Mouse (Mus musculus) heart, postnatal 10 days (tissue): ENCODE results near the gene Gm47955. TPM values are rescaled to one million over a fixed set of nuclear protein-coding genes. Genes with fewer than 3 reads are reported as not detected.
"Not testable (repeated sequence)": the region's sequence is repeated elsewhere in the genome, so short reads cannot be mapped to it uniquely, and the experiment has no call there.

Experiments
- DNase-seq, 2 experiments: peaks; one replicate each; pipeline ENCODE4 v3.0.0; 2021
- intact Hi-C: fragments of 180-260 bp; cut with DNase I; formaldehyde crosslinking; loops from one replicate; pipeline ENCODE4 v1.15.1; 2025
- total RNA-seq, 2 experiments: library from RNA; stranded (reverse); gene quantifications; 2 replicates each; pipeline ENCODE4 v1.2.3; 2021

The Gm47955 gene
- total RNA-seq, 2 experiments from 2014 or later: not detected

DNA sequence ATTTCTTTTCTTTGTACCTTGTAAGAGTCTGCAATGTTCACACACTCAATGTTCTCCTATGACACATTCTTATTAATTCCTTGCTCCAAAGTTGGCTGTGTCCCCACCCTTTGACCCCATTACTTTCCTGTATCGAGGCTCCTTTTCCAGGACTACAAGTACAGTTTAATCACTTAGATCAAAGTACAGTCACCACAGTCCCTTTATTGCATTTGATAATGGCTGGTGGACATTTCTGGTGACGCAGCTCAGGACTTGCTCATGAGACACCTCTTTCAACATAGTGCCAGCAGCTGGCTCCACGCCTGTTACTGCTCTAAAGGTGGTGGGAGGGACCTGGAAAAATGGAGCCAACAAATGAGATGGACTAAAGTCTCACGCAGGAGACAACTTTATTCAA, 31.0 kb downstream of the Gm47955 start:
- intact Hi-C loops: no loop called here
- DNase-seq: no peak

DNA sequence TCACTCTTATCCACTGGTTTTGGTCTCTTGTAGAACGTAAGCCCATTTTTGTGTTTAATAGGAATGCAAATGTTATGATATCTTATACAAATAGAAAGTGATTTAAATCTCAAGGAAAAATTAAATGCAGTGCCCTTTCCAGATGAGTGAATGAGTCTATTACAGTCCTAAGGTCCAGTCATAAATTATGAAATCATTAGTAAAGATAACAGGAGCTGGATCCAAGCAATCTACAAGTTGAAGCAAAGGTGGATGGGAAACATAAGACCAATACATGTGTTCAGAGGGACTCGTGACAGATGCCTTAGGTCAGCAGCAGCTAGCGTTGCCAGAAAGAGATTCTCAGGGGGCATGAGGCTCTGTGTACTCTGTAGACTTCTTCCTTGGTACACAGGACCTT, 31.5 kb downstream of the Gm47955 start:
- no peak for DNase-seq
- intact Hi-C loops: no loop called here

GRCm38 (mm10) chr1:82992093-82992492, 32.0 kb downstream of the Gm47955 start:
- no peak for DNase-seq
- intact Hi-C loops: no loop called here

DNA sequence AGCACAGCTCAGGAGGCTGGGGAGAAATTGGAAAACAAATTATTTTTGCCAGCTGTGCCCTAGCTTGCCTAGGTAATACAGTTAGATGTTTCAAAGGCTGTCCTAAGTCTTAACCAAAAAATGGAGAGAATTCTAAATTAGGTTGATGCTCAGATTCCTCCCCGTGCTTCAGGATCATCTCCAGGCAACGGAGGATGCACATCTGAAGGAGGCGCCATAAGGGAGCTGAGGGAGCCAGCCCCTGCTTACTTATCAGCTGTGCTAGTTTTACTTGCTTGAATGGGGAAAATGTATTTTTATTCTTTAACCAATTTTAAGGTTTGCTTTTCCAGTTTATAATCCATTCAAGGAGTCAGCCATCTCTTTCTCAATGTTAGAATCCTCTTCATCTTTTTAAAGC, 33.9 kb downstream of the Gm47955 start:
- no peak for DNase-seq
- intact Hi-C loops: no loop called here

- intact Hi-C loops, DNase-seq: not testable (repeated sequence)
Measured at GRCm38 (mm10) chr1:83000306-83000705, 40.2 kb downstream of the Gm47955 start, which contains the start of gene Gm47959. Gene Gm47959, plus strand, starts transcription at chr1:83000548.

DNA sequence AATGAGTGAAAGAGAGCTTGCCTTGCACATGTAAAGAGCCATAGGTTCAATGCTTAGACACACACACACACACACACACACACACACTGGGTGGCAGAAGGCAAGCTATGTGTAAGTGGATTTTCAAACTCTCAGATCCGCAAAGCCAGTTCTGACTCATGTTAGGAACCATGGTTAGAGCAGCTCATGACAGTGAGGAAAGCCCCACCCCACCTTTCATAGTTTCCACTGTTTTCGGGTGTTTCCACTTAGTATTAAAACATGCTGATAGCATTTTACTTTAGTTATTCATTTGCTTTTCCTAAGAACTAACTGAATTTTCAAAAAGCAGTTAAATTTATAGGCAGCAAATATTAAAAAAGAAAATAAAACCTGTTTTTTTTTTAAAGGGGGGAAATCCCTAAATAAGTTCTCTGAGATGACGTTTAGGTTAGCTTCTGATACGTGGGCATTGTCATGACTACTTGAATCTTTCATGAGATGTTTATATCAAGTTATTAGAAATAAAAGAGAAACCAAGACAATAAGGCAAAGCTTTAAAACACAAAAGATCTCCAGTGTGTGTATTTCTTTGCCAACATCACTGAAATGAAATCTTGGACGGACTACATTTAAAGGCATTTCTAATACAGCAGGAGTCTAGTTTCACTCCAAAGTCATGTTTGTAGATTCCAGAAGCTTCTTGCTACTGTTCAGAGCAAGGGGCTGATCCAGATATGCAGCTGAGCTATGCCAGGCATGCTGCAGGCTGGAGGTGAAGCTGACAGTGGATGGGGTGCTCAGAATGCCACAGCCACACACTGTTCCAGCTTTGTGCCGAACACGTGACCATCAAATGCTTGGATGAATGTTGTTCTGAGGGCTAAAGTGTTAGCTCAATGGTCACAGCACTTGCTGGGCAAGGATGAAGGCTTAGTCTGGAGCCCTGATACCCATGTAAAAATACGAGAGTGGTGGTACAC, 46.4 kb downstream of the Gm47955 start:
- intact Hi-C loops: no loop called here
- DNase-seq: peak in 1 of 2 experiments; percentile 9

- intact Hi-C loops: no loop called here
- DNase-seq: no peak
Measured at GRCm38 (mm10) chr1:83007471-83007870, 47.4 kb downstream of the Gm47955 start.

Other genes with a start within 250 kb of the Gm47955 start
- gene Mff, start 235.4 kb upstream of the Gm47955 start, total RNA-seq: 100 to 1,000 TPM; 203 to 210 TPM
- gene Tm4sf20, start 191.8 kb upstream of the Gm47955 start, total RNA-seq: not detected
- not detected for gene Gm47791, start 189.0 kb upstream of the Gm47955 start, total RNA-seq
- gene Agfg1, start 120.8 kb upstream of the Gm47955 start, total RNA-seq: 10 to 100 TPM; 39.9 to 43.2 TPM
- under 1 TPM in 1 of 2 experiments, not detected in 1; 0.34 TPM for gene A030005L19Rik, start 47.0 kb upstream of the Gm47955 start, total RNA-seq
- not detected for gene A030014E15Rik, start 35.4 kb upstream of the Gm47955 start, total RNA-seq
- gene Gm6217, start 28.9 kb upstream of the Gm47955 start, total RNA-seq: not detected
- not detected for gene A030003K21Rik, start 16.9 kb upstream of the Gm47955 start, total RNA-seq
- gene Gm7544, start 4.3 kb upstream of the Gm47955 start, total RNA-seq: not detected
- not detected for gene Gm47959, start 40.3 kb downstream of the Gm47955 start, total RNA-seq
- under 1 TPM; 0.62 to 0.72 TPM for gene Slc19a3, start 78.2 kb downstream of the Gm47955 start, total RNA-seq
- not detected for gene Krtap28-10, start 82.2 kb downstream of the Gm47955 start, total RNA-seq
- gene Gm47969, start 84.6 kb downstream of the Gm47955 start, total RNA-seq: not detected
- gene A030005K14Rik, start 99.1 kb downstream of the Gm47955 start, total RNA-seq: not detected
- not detected for gene Krtap28-13, start 100.6 kb downstream of the Gm47955 start, total RNA-seq
- gene Ccl20, start 156.5 kb downstream of the Gm47955 start, total RNA-seq: not detected
- under 1 TPM in 1 of 2 experiments, not detected in 1; 0.20 TPM for gene Daw1, start 199.5 kb downstream of the Gm47955 start, total RNA-seq